Mouse (Mus musculus): ENCODE measurements around the gene 1520401A03Rik.

DNA sequence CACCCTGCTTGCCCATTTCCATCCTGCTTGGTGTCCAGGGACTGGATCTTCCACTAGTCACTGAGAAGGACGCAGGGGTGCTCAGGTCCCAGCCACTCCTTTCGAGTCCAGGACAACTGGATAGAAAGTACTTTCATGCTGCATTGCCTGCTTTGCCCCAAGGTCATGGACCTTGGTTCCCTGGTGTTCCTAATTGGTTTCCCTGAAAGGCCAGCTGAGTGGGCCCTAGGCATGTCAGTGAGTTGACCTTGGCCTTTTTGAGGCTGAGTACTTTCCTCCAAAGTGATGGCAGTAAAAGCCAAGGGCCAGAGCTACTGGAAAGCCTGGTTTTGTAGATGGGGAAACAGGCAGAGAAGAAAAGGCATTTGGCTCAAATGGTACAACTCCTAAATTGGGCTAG lies 697 bp downstream of the 1520401A03Rik start:
- TF ChIP-seq CTCF (IDR thresholded peaks at IDR 0.05; ENCODE audit: borderline replicate concordance, control insufficient read depth, extremely low read depth, insufficient read depth, low read length, poor library complexity) (no peak), POLR2A (IDR thresholded peaks at IDR 0.05; ENCODE audit: control insufficient read depth, extremely low read depth, insufficient read depth, low read length, poor library complexity) (no peak)
